Mouse (Mus musculus): Measurements from ENCODE around the gene Tmem121. TPM values are rescaled to one million over a fixed set of nuclear protein-coding genes. Genes with fewer than 3 reads are reported as not detected.

Gene Tmem121
- total and polyA plus RNA-seq, 2 experiments from 2014 or later = 55.3 to 98.0 TPM

- Histone ChIP-seq H3K9me3 (ENCODE audit: low read length) (no peaks in the 10 kb centered on the region), H3K4me1 (ENCODE audit: insufficient read depth, low read length) (peaks cover 34% of the 10 kb centered on the region), H3K4me3 (ENCODE audit: low read length) (peak within 1 kb of the TSS; percentile 52), H3K4me2 (ENCODE audit: low read depth, low read length) (peak within 1 kb of the TSS; percentile 68), H3K27me3 (ENCODE audit: insufficient read depth, low read length) (no peaks in the 10 kb centered on the region), H3K9ac (replicated peaks; ENCODE audit: low read length) (peak within 1 kb of the TSS; percentile 56), H3K27ac (peak within 1 kb of the TSS; percentile 74), H3K36me3 (ENCODE audit: insufficient read depth, low read length) (peaks cover 38% of the 10 kb centered on the region)
- TF ChIP-seq CTCF (IDR thresholded peaks at IDR 0.05; ENCODE audit: low read depth) = no peak
- WGBS = under 1% methylated on average over 68 of the region's 68 CpGs
- peak; percentile 85 for ATAC-seq
- DNase-seq (ENCODE audit: low spot score) = peak; percentile 93
These were observed 45.7 kb upstream of the Tmem121 start, which contains the start of gene Crip2 for GRCm38 (mm10) chr12:113139908-113140615. Gene Crip2 (plus strand): TSS chr12:113140236.

- ATAC-seq (peak; percentile 19), DNase-seq (ENCODE audit: low spot score) (peak; percentile 30)
- Histone ChIP-seq H3K4me2 (ENCODE audit: low read depth, low read length) (peak overlapping the region; percentile 68), H3K9ac (replicated peaks; ENCODE audit: low read length) (peak overlapping the region; percentile 56), H3K27me3 (ENCODE audit: insufficient read depth, low read length) (no peaks in the 10 kb centered on the region), H3K27ac (peak overlapping the region; percentile 74), H3K9me3 (ENCODE audit: low read length) (no peaks in the 10 kb centered on the region), H3K4me3 (ENCODE audit: low read length) (peak overlapping the region; percentile 52), H3K36me3 (ENCODE audit: insufficient read depth, low read length) (peaks cover 32% of the 10 kb centered on the region), H3K4me1 (ENCODE audit: insufficient read depth, low read length) (peaks cover 34% of the 10 kb centered on the region)
- no peak for TF ChIP-seq CTCF (IDR thresholded peaks at IDR 0.05; ENCODE audit: low read depth)
- 2% methylated on average over 48 of the region's 49 CpGs for WGBS
These were observed 44.9 kb upstream of the Tmem121 start for GRCm38 (mm10) chr12:113140616-113141411.

- H3K36me3 ChIP-seq (ENCODE audit: insufficient read depth, low read length) = peaks cover 25% of the 10 kb centered on the region; the same call in 1 of the 2 replicates
- peak overlapping the region; percentile 74 for H3K27ac ChIP-seq
- no peak for TF ChIP-seq CTCF (IDR thresholded peaks at IDR 0.05; ENCODE audit: low read depth)
- H3K4me2 ChIP-seq (ENCODE audit: low read depth, low read length) = peak overlapping the region; percentile 68
- DNase-seq (ENCODE audit: low spot score) (peak; percentile 50), ATAC-seq (no peak)
- H3K4me1 ChIP-seq (ENCODE audit: insufficient read depth, low read length) = peaks cover 39% of the 10 kb centered on the region
- no peaks in the 10 kb centered on the region for H3K27me3 ChIP-seq (ENCODE audit: insufficient read depth, low read length)
- peak overlapping the region; percentile 56 for H3K9ac ChIP-seq (replicated peaks; ENCODE audit: low read length)
- WGBS = 14% methylated on average over 8 of the region's 8 CpGs
- peak overlapping the region; percentile 52 for H3K4me3 ChIP-seq (ENCODE audit: low read length)
- no peaks in the 10 kb centered on the region for H3K9me3 ChIP-seq (ENCODE audit: low read length)
These were observed 44.2 kb upstream of the Tmem121 start for GRCm38 (mm10) chr12:113141531-113141973.

GRCm38 (mm10) chr12:113142021-113142975 lies 43.4 kb upstream of the Tmem121 start:
- Histone ChIP-seq H3K9me3 (ENCODE audit: low read length) (no peaks in the 10 kb centered on the region), H3K4me2 (ENCODE audit: low read depth, low read length) (peak overlapping the region; percentile 68), H3K27ac (peak overlapping the region; percentile 74), H3K36me3 (ENCODE audit: insufficient read depth, low read length) (peaks cover 17% of the 10 kb centered on the region; the same call in 1 of the 2 replicates), H3K9ac (replicated peaks; ENCODE audit: low read length) (peak overlapping the region; percentile 56), H3K4me3 (ENCODE audit: low read length) (peak overlapping the region; percentile 52), H3K4me1 (ENCODE audit: insufficient read depth, low read length) (peaks cover 45% of the 10 kb centered on the region), H3K27me3 (ENCODE audit: insufficient read depth, low read length) (no peaks in the 10 kb centered on the region)
- peak; percentile 23; the same call in 1 of the 2 replicates for TF ChIP-seq CTCF (IDR thresholded peaks at IDR 0.05; ENCODE audit: low read depth)
- 12% methylated on average over 15 of the region's 15 CpGs for WGBS
- peak; percentile 10; the same call in 1 of the 2 replicates for ATAC-seq
- DNase-seq (ENCODE audit: low spot score) = peak; percentile 78

- no peaks in the 10 kb centered on the region for H3K27me3 ChIP-seq (ENCODE audit: insufficient read depth, low read length)
- H3K4me3 ChIP-seq (ENCODE audit: low read length) = peak overlapping the region; percentile 52
- peaks cover 12% of the 10 kb centered on the region; the same call in 1 of the 2 replicates for H3K36me3 ChIP-seq (ENCODE audit: insufficient read depth, low read length)
- H3K4me1 ChIP-seq (ENCODE audit: insufficient read depth, low read length) = peaks cover 49% of the 10 kb centered on the region
- no peak overlapping the region for H3K9ac ChIP-seq (replicated peaks; ENCODE audit: low read length)
- H3K27ac ChIP-seq = peak overlapping the region; percentile 74; the same call in 1 of the 2 replicates
- no peak for TF ChIP-seq CTCF (IDR thresholded peaks at IDR 0.05; ENCODE audit: low read depth)
- H3K4me2 ChIP-seq (ENCODE audit: low read depth, low read length) = peak overlapping the region; percentile 68
- H3K9me3 ChIP-seq (ENCODE audit: low read length) = no peaks in the 10 kb centered on the region
- 61% methylated on average over 7 of the region's 7 CpGs for WGBS
- DNase-seq (ENCODE audit: low spot score) (no peak), ATAC-seq (no peak)
These were observed 42.6 kb upstream of the Tmem121 start for GRCm38 (mm10) chr12:113143164-113143563.
